Mouse (Mus musculus) c-Kit-positive CD71-positive TER-119-negative erythroid progenitor cells, embryonic 14.5 days (primary cell): ENCODE measurements around the gene Ano7.

Experiments used
- DNase-seq: peaks from one replicate; pipeline ENCODE4 v3.0.0-alpha.2; 2013; ENCODE audit warnings: low read depth

Gene Ano7

DNA sequence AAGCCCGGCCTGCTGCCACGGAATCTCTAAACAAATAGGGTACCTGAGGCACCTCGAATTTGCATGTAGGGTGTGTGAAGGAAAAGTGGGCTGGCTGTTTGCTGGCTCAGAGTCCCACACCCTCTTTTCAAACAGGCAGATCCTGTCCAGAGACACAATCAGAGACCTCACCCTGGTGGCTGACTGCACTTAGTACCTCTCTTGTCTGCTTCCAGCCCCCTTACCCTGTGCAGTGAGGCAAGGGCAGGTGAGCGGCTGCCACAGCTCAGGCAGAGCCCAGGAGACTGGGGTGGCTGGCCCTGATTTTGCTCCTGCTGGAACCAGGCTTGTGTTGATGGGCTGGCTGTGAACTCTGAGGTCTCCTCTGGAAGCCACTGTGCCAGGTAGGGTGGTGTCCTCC is at the start of gene Ano7:
Gene Ano7, plus strand, starts transcription at position 266 of the 400 bp plus-strand sequence.
- no peak for DNase-seq

- no peak for DNase-seq
These were observed 49.8 kb upstream of the Ano7 start for GRCm38 (mm10) chr1:93323973-93324372.

- DNase-seq = no peak
These were observed 47.3 kb upstream of the Ano7 start for GRCm38 (mm10) chr1:93326446-93326845.

DNA sequence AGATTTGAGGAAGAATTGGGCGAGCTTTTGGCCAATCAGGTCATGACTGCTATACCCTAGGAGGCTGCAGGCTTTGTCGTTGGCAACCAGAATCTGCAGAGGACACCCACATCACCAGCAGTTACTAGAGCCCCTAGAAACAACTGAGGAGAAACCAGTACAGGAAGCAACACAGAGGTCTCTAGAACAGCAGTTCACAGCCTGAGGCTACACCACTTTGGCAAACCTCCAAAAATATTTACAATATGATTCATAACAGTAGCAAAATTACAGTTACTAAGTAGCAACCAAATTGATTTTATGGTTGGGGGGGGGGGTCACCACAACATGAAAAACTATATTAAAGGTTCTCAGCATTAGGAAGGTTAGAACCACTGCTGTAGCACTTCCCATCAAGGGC is 39.1 kb upstream of the Ano7 start:
- DNase-seq = no peak

- DNase-seq = peak; percentile 95
These were observed 30.9 kb upstream of the Ano7 start, which contains the start of the genes Ppp1r7 and Pask for GRCm38 (mm10) chr1:93342648-93343503. Gene Ppp1r7, plus strand, starts transcription at chr1:93342854. Gene Pask, minus strand, starts transcription at chr1:93343482.

DNA sequence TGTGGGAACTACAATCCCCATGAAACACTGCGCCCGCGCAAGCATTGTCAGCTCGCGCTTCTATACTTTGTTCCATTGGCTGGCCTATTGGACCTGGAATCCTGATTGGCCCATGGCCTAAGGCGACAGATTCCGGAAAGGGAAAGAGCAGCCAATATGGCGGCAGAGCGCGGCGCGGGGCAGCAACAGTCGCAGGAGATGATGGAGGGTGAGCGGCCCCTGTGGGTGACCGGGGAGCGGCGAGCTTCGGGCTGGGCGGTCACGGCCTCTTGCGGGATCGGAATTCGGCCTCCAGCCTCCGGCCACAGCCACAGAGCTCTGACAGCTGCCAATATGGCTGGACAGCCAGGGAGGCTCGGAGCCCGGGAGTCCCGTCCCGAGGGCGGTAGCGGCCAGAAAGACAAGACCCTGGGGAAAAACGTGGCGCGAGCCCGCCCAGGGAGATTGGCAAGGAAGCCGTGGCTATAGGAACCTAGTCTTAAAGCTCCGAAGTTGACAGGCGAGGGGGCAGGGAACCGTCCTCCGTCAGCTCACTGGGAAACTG is 30.2 kb upstream of the Ano7 start:
- DNase-seq = peak; percentile 95

DNA sequence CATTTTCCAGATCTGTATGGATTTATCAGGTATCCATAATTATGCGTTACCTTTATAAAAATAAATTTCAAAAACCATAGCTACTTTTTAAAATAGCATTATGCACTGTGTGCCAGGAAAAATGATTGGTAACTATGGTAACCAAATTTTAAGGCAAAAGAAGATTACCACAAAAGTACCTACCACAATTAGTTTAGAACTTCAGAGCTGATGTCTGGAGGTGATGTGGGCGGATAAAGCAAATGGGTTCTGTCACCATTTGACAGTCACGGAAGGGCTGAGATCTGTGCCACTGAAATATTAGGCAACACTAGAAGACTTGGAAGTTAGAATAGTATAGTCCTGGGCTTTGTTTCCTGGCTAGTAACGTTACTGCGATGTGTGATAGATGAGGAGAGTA is 26.6 kb upstream of the Ano7 start:
- DNase-seq = no peak

DNA sequence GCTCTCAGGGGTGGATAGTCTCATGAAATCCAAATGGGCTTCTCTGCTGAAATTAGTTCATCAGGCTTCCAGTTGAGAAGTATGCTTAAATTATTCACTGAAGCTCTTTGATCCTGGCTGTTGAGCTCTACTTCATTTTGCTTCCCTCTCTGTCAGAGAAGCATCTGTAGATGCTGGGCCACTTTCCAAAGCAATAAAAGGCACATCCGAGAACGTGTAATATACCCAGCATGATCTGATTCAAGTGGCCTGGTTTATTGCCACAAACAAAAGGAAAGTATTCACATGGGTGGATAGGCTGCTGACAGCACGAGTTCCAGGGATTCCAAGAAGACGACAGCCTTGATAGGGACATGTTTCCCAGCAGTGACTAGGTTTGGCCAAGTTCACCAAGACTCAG is 24.0 kb upstream of the Ano7 start:
- DNase-seq = no peak

DNA sequence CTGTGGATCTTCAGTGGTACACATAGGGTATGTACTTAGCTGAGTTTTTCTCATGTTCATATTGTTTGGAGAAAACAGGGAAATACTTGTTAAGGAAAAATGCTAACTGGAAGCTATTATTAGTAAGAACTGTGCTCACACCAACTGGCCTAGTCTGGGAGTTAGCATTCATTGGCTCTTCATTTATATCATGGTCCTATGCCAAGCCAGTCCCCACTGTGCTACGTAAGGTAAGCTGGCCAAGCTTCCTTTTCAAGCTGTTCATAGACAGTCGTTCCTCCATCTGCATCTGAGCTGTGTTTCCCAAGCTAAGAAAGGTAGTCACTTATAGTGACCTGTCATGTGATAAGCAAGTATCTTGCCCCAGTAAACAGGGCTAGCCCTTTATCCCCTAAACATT is 21.0 kb upstream of the Ano7 start:
- DNase-seq = no peak

DNA sequence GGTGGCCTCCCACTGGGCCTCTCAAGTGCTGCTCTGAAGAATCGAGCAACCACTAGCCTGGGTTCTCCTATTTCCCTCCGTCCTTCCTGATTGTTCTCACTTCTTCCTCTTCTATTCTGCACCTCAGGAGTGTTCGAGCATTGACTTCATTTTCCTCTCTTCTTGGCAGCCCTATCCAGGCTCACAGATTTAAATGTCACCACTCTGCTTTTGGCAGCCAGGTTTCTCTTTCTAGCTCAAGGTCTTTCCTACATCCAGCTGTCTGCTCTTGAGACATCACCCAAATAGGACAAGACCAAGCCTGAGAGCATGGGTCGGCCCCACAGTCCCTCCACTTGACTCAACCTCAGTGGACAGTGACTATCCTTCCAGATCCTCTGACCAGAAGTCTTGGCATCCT is 11.1 kb upstream of the Ano7 start:
- DNase-seq = no peak

DNA sequence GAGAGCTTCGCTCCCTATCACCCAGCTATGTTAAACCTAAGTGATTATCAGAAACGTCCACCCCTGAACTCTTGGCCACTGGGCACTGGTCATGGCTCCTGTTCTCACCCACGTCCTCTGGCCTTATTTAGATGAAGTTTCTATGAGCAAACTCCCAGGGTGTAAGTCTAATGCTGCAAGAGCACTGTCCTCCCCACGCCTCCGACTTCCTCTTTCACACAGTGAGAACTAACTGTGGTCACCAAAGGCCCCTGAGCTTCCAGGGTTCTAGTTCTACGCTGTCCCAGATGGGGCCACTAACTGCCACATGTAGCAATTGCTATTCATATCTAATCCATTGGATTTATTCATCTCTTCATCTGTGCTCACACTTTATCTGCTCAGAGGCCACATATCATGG is 8.1 kb upstream of the Ano7 start:
- DNase-seq = no peak

- DNase-seq = no peak
These were observed 3.6 kb downstream of the Ano7 start for GRCm38 (mm10) chr1:93377307-93377706.

- no peak for DNase-seq
These were observed 5.4 kb downstream of the Ano7 start for GRCm38 (mm10) chr1:93379117-93379516.

- no peak for DNase-seq
These were observed 13.5 kb downstream of the Ano7 start for GRCm38 (mm10) chr1:93387198-93387597.

GRCm38 (mm10) chr1:93388906-93389305 is 15.2 kb downstream of the Ano7 start:
- DNase-seq = no peak

GRCm38 (mm10) chr1:93401191-93402052 is 27.7 kb downstream of the Ano7 start:
- DNase-seq = no peak

DNA sequence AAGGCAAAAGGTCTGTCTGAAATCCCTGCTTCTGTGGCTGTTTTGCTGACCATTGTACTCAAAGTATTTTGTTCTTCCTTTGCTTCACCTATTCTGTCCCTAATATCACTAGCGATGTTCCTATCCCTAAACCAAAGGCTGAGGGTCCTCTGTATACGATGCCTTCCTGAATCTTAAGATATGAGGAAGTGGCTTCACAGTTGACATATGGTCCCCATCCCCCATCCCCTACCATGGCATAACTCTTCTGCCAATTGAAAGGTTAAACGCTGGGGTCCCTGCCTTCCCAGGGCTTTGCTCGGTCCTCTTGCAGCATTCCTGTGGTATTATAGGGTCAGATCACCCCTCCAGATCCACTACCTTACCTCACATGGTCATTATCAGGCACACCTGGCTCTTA is 29.7 kb downstream of the Ano7 start:
- no peak for DNase-seq

GRCm38 (mm10) chr1:93432087-93432486 is 58.4 kb downstream of the Ano7 start:
- no peak for DNase-seq

DNA sequence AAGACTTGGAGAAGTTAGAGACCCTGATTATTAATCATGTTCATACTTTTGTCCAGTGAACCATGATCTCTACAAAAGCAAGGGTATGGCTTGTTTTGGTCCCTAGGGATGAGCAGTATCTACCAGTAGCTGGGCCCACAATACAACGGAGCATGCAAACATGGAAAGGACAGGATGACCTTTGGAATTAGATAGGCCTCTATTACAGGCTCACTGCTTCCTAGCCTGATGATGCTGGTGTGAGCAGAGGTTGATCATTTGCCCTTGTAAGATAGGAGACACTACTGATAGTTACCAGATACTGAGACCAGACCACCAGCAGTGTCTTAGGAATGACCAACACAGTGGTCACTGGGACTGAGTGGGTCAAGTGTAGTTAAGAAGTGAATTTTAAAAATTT is 65.6 kb downstream of the Ano7 start:
- DNase-seq = no peak

- DNase-seq = peak; percentile 53
These were observed 70.8 kb downstream of the Ano7 start for GRCm38 (mm10) chr1:93444405-93445110.

GRCm38 (mm10) chr1:93445111-93445821 is 71.5 kb downstream of the Ano7 start:
- DNase-seq = peak; percentile 59

DNA sequence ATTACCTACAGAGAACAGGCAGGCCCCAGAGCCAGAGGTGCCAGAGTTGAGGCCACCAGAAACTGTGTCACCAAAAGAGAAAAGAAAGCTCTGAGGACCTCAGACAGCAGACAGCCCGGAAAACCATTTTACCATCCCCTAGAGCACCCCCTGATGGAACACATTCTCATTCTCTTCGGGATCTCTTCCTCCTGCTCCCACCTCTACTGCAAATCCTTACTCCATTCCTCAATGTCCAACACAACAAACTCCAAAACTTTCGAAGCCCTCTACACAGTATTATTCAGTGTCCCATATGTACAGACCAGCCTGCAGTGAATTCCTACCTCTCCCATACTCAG is 72.1 kb downstream of the Ano7 start:
- DNase-seq = no peak
